Mouse (Mus musculus) neural tube, embryonic 11.5 days (tissue): ENCODE measurements around the gene Mtrex. TPM values are rescaled to one million over a fixed set of nuclear protein-coding genes. Genes with fewer than 3 reads are reported as not detected.

ENCODE experiments used
- ATAC-seq: fragments of 200-750 bp; cut with Nextera tagmentation; 2 replicates; pipeline ENCODE4 v1.8.0; 2017; ENCODE audit warnings: moderate number of reproducible peaks, mild to moderate bottlenecking, moderate TSS enrichment, moderate library complexity; ENCODE audit not compliant: insufficient read depth, low FRiP score, low TSS enrichment
- DNase-seq: peaks from one replicate; pipeline ENCODE4 v3.0.0-alpha.2; 2015; ENCODE audit warnings: low spot score
- H3K27ac ChIP-seq: fragments of 300-500 bp; sonication (generic); 2 replicates; pipeline ENCODE4 v1.5.1; 2014; ENCODE audit warnings: low read depth, mild to moderate bottlenecking, low read length
- H3K27me3 ChIP-seq: fragments of 300-500 bp; sonication (generic); 2 replicates; pipeline ENCODE4 v1.6.1; 2014; ENCODE audit warnings: mild to moderate bottlenecking, low read length, mixed read lengths; ENCODE audit not compliant: control insufficient read depth, insufficient read depth
- H3K36me3 ChIP-seq: fragments of 300-500 bp; sonication (generic); 2 replicates; pipeline ENCODE4 v1.6.1; 2014; ENCODE audit warnings: mild to moderate bottlenecking, low read length, moderate library complexity, mixed read lengths; ENCODE audit not compliant: control insufficient read depth, insufficient read depth
- H3K4me1 ChIP-seq: fragments of 300-500 bp; sonication (generic); 2 replicates; pipeline ENCODE4 v1.6.1; 2014; ENCODE audit warnings: low read length, mixed read lengths; ENCODE audit not compliant: control insufficient read depth, insufficient read depth
- H3K4me2 ChIP-seq: fragments of 300-500 bp; sonication (generic); 2 replicates; pipeline ENCODE4 v1.6.1; 2014; ENCODE audit warnings: low read depth, mild to moderate bottlenecking, moderate library complexity
- H3K4me3 ChIP-seq: fragments of 300-500 bp; sonication (generic); 2 replicates; pipeline ENCODE4 v1.5.1; 2014; ENCODE audit warnings: low read depth, low read length
- H3K9ac ChIP-seq: fragments of 300-500 bp; sonication (generic); 2 replicates; pipeline ENCODE4 v1.6.1; 2014; ENCODE audit warnings: mild to moderate bottlenecking, low read length
- H3K9me3 ChIP-seq: fragments of 300-500 bp; sonication (generic); 2 replicates; pipeline ENCODE4 v1.6.1; 2016; ENCODE audit warnings: low read length; ENCODE audit not compliant: control insufficient read depth
- WGBS: fragments of 180-500 bp; shearing (Covaris S2); extraction: QIAGEN DNeasy Blood & Tissue Kit; methylation state at CpG from one replicate; pipeline ENCODE4 v1.1.7; 2014; 5-methylcytosine and 5-hydroxymethylcytosine counted together
- polyA plus RNA-seq: library from polyadenylated mRNA; unstranded; fragments of >200 nt; fragmentation: Nextera tagmentation; extraction: Ambion mirVana; gene quantifications from 2 replicates; pipeline ENCODE4 v1.2.1, GENCODE M21; 2014

Mtrex gene
- polyA plus RNA-seq, 1 experiment from 2014 or later = 105 TPM

DNA sequence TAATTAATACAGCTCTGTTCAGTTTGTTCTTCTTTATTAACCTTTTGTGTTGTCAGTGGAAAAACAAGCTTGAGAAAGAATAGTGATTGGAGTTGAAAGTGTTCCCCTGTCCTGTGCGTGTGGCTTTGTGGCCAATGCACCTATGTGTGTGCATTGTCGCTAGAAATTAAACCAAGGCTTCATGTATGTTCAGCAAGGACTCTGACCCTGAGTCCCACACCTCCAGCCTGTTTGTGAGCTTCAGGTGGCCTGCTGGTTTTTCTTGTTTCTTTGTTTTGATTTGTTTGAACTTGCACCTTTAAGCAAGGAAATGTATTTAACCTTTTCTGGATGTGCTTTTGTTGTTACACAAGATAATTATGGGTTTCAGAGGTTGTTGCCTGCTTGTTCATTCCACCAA, 97.6 kb downstream of the Mtrex start:
- Histone ChIP-seq H3K27ac (no peak overlapping the region), H3K4me1 (no peaks in the 10 kb centered on the region; the same call in 1 of the 2 replicates), H3K27me3 (no peaks in the 10 kb centered on the region), H3K4me3 (no peak overlapping the region), H3K4me2 (no peak overlapping the region), H3K36me3 (no peaks in the 10 kb centered on the region), H3K9me3 (no peaks in the 10 kb centered on the region), H3K9ac (no peak overlapping the region)
- WGBS = 92% methylated on average over 2 of the region's 2 CpGs
- no peak for DNase-seq
- no peak for ATAC-seq

DNA sequence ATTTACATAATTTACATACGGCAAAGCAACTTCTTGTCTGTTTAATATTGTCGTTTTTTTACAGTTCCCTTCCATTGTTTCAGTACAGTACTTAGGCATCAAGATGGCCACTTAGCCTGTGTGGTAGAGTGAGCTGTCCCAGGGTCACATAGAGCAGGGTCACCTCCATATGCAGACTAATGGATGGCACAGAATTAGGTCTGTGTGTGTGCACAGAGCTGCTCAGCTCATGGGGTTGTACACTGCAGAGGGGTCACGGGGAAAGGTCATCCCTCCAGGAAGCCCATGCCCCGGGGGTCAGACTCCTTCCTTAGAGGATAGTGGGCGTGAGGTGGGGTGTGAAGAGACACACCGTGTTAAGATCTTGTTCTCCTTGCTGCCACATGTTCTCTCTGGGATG, 101.7 kb downstream of the Mtrex start:
- Histone ChIP-seq H3K36me3 (no peaks in the 10 kb centered on the region), H3K9me3 (no peaks in the 10 kb centered on the region), H3K4me3 (no peak overlapping the region), H3K4me1 (no peaks in the 10 kb centered on the region), H3K4me2 (no peak overlapping the region), H3K27ac (no peak overlapping the region), H3K9ac (no peak overlapping the region), H3K27me3 (no peaks in the 10 kb centered on the region)
- WGBS = 48% methylated on average over 6 of the region's 6 CpGs
- DNase-seq = no peak
- ATAC-seq = no peak

DNA sequence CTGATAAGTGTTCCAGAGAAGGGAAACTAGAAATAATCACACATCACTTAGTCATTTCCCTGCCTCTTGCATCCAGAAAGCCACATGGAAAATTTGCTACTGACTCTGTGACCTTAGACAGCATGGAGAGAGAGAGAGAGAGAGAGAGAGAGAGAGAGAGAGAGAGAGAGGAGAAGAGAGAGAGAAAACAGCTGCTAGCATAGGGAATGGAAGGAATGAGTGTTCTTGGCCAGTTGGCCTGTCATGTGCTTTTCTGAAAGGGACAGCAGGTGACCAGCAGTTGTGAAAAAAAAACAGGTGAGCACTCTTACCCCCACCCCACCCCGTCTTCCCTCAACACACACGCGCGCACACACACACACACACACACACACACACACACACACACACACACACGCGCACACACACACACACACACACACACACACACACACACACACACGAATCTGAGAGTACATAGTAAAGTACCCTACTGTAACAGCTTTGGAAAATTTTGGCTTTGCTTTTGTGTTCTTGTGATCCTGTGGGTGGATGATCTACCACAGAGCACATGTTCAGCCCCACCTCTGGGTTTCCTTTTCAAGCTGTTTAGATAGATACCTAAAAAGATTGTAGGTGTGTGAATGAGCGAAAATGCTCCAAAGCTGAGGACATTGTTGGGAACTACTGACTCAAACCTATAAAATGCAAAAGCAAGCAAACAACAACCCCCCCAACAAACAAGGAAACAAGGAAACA, 103.1 kb downstream of the Mtrex start:
- no peaks in the 10 kb centered on the region for H3K9me3 ChIP-seq
- H3K27ac ChIP-seq = no peak overlapping the region
- no peaks in the 10 kb centered on the region for H3K4me1 ChIP-seq
- H3K36me3 ChIP-seq = no peaks in the 10 kb centered on the region
- no peak for DNase-seq
- no peak overlapping the region for H3K4me2 ChIP-seq
- no peak overlapping the region for H3K4me3 ChIP-seq
- 82% methylated on average over 6 of the region's 8 CpGs for WGBS
- no peak overlapping the region for H3K9ac ChIP-seq
- H3K27me3 ChIP-seq = no peaks in the 10 kb centered on the region
- no peak for ATAC-seq

DNA sequence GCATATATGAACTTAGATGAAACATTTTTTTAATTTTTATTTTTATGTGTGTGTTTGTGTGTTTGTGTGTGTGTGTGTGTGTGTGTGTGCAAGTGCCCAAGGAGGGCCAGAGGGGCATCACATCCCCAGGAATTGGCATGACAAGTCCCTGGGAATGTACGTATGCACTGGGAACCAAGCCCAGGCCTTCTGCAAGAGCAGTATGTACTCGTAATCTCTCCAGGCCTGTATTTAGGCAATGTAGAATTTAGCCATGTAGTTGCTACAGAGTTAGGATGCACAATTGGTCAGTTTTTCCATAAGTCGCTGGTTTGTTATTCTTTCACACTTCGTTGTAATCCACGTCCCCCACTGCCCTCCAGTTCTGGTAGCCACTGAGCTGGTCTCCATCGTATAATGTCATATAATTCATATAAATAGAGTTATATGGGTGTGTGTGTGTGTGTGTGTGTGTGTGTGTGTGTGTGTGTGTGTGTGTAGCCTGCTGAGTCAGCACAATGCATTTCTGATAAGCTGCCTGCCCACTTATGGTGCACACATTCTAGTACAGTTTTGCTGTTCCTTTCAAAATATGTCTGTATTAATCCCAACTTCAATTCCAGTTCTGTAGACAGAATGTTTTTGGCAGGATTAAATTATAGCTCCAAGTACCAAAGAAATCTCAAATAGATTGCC, 103.8 kb downstream of the Mtrex start:
- ATAC-seq = no peak
- H3K4me3 ChIP-seq = no peak overlapping the region
- no peak overlapping the region for H3K9ac ChIP-seq
- H3K4me2 ChIP-seq = no peak overlapping the region
- no peak for DNase-seq
- H3K36me3 ChIP-seq = no peaks in the 10 kb centered on the region
- H3K9me3 ChIP-seq = no peaks in the 10 kb centered on the region
- WGBS = 91% methylated on average over 6 of the region's 6 CpGs
- H3K4me1 ChIP-seq = no peaks in the 10 kb centered on the region
- H3K27me3 ChIP-seq = no peaks in the 10 kb centered on the region
- H3K27ac ChIP-seq = no peak overlapping the region

DNA sequence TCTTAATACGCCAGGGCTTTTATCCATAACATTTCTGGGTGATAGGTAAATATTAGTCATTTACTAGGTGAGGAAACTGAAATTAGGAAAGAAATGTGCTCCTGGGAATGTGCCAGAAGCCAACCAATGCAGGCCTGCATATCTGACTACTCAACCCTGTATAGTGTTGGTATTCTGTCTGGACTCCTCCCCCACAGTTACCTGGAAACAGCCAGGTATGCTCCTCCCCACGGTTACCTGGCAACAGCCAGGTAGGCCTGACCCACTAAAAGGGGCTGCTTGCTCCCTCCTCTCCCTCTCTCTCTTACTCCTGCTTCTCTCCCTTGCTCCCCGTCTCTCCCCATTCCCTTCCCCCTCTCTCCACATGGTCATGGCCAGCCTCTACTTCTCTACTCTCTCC, 104.8 kb downstream of the Mtrex start:
- ATAC-seq (no peak), DNase-seq (no peak)
- Histone ChIP-seq H3K27me3 (no peaks in the 10 kb centered on the region), H3K4me1 (no peaks in the 10 kb centered on the region), H3K9ac (no peak overlapping the region), H3K36me3 (no peaks in the 10 kb centered on the region), H3K4me3 (no peak overlapping the region), H3K9me3 (no peaks in the 10 kb centered on the region), H3K4me2 (no peak overlapping the region), H3K27ac (no peak overlapping the region)
- WGBS = 76% methylated on average over 3 of the region's 3 CpGs

DNA sequence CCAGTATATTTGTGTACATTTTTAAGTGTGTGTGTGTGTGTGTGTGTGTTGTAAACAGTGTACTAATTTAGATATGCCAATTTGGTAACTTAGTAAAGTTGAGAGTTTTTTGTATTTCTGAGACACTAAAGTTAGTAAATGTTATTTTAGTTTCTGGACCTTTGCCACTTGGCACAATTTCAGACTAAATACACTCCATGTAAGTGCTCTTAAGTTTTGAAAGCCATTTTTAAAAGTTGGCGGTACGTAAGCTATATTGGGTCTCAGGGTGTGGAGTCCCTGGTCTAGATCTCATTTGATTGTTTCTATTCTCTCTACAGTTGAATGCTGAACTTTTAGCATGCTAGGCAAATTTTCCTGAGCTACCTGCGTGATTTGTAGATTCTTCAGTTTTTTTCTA, 109.1 kb downstream of the Mtrex start:
- H3K9me3 ChIP-seq = no peaks in the 10 kb centered on the region
- H3K36me3 ChIP-seq = no peaks in the 10 kb centered on the region
- H3K4me2 ChIP-seq = no peak overlapping the region
- WGBS = 87% methylated on average over 3 of the region's 3 CpGs
- DNase-seq = no peak
- no peaks in the 10 kb centered on the region for H3K4me1 ChIP-seq
- no peak for ATAC-seq
- H3K27me3 ChIP-seq = no peaks in the 10 kb centered on the region
- H3K9ac ChIP-seq = no peak overlapping the region
- no peak overlapping the region for H3K27ac ChIP-seq
- no peak overlapping the region for H3K4me3 ChIP-seq

Other genes starting within 250 kb of the Mtrex start
- 19.5 and 21.4 TPM in 2 replicates for gene Plpp1, start 126.6 kb downstream of the Mtrex start, polyA plus RNA-seq
- gene Dhx29, start 56 bp upstream of the Mtrex start, polyA plus RNA-seq = 31.9 and 32.7 TPM in 2 replicates
- gene Ccno, start 60.4 kb upstream of the Mtrex start, polyA plus RNA-seq = 0.12 and 0.50 TPM in 2 replicates
- not detected in 2 replicates for gene Mcidas, start 66.4 kb upstream of the Mtrex start, polyA plus RNA-seq
- 0.16 TPM in 1 of 2 replicates, not detected in the other for gene Cdc20b, start 107.7 kb upstream of the Mtrex start, polyA plus RNA-seq
- 95.2 and 101 TPM in 2 replicates for gene Gpx8, start 119.0 kb upstream of the Mtrex start, polyA plus RNA-seq
- gene Gzma, start 173.6 kb upstream of the Mtrex start, polyA plus RNA-seq = not detected in 2 replicates